Mouse (Mus musculus): ENCODE measurements at regions not wholly inside any gene's neighbourhood (a gene's known extent, or its start where the extent isn't known, plus 50 kb on each side); places are given as distances from the start of the nearest gene placed in this dataset.

DNA sequence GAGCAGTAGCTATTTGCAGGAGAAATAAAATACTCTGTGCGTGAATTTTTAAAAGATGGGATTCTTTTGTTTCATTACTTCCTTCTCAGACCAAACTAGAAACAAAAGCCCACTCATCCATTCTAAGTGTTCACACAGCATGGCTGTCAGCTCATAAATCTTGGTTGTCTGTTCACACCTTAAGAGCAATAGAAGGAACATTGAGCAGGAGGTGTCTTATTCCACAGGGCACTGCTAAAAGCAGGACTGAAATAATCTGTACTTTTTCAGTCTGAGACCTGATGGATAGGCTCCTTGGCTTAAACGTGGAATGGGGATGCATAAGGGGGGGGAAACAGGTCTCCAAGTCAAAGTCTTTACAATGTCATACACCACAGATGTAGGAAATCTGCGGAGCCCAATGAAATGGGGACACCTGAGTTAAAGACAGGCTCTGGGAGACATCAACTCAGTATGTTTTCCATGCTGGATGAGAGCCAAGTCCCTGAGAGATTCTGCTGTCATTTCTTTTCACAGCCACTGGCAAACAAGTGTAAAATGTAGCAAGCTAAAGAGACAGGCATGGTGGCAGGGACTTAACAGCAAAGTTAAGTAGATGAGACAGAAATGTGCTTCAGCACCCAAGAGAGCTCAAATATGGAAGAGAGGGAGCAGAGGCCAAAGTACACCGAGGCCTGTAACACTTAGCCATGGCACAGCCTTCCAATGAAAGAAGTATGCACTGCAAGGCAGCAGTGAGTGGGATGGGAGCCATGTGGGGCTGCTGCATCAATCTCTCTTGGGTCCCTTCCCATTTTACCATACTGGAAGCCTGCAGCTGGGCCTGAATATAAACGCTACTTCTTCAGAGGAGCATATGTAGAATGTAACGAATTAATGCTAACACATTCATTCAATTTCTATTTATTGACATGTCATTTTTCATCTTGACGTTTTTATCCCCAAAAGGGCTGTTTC lies 2492.0 kb upstream of the Gm7489 start:
- no peak for TF ChIP-seq GATA1 (IDR thresholded peaks at IDR 0.05; ENCODE audit: low read length)

GRCm38 (mm10) chr15:51395961-51396360 lies 2488.7 kb upstream of the Gm7489 start:
- TF ChIP-seq GATA1 (IDR thresholded peaks at IDR 0.05; ENCODE audit: low read length), result no peak

GRCm38 (mm10) chr15:51403581-51403980 lies 2481.1 kb upstream of the Gm7489 start:
- no peak for TF ChIP-seq GATA1 (IDR thresholded peaks at IDR 0.05; ENCODE audit: low read length)

- no peak for TF ChIP-seq GATA1 (IDR thresholded peaks at IDR 0.05; ENCODE audit: low read length)
Observed at GRCm38 (mm10) chr15:51409791-51410308, 2474.9 kb upstream of the Gm7489 start.

GRCm38 (mm10) chr15:51411966-51412365 lies 2472.7 kb upstream of the Gm7489 start:
- no peak for TF ChIP-seq GATA1 (IDR thresholded peaks at IDR 0.05; ENCODE audit: low read length)

- TF ChIP-seq GATA1 (IDR thresholded peaks at IDR 0.05; ENCODE audit: low read length), result no peak
Observed at GRCm38 (mm10) chr15:51442606-51443005, 2442.1 kb upstream of the Gm7489 start.

GRCm38 (mm10) chr15:51469895-51470294 lies 2414.8 kb upstream of the Gm7489 start:
- no peak for TF ChIP-seq GATA1 (IDR thresholded peaks at IDR 0.05; ENCODE audit: low read length)

GRCm38 (mm10) chr15:51471143-51471542 lies 2413.6 kb upstream of the Gm7489 start:
- no peak for TF ChIP-seq GATA1 (IDR thresholded peaks at IDR 0.05; ENCODE audit: low read length)

GRCm38 (mm10) chr15:51472049-51472448 lies 2412.7 kb upstream of the Gm7489 start:
- TF ChIP-seq GATA1 (IDR thresholded peaks at IDR 0.05; ENCODE audit: low read length), result no peak

- no peak for TF ChIP-seq GATA1 (IDR thresholded peaks at IDR 0.05; ENCODE audit: low read length)
Observed at GRCm38 (mm10) chr15:51481856-51482255, 2402.8 kb upstream of the Gm7489 start.

- no peak for TF ChIP-seq GATA1 (IDR thresholded peaks at IDR 0.05; ENCODE audit: low read length)
Observed at GRCm38 (mm10) chr15:51484207-51484606, 2400.5 kb upstream of the Gm7489 start.

- TF ChIP-seq GATA1 (IDR thresholded peaks at IDR 0.05; ENCODE audit: low read length), result no peak
Observed at GRCm38 (mm10) chr15:51485554-51485953, 2399.2 kb upstream of the Gm7489 start.

DNA sequence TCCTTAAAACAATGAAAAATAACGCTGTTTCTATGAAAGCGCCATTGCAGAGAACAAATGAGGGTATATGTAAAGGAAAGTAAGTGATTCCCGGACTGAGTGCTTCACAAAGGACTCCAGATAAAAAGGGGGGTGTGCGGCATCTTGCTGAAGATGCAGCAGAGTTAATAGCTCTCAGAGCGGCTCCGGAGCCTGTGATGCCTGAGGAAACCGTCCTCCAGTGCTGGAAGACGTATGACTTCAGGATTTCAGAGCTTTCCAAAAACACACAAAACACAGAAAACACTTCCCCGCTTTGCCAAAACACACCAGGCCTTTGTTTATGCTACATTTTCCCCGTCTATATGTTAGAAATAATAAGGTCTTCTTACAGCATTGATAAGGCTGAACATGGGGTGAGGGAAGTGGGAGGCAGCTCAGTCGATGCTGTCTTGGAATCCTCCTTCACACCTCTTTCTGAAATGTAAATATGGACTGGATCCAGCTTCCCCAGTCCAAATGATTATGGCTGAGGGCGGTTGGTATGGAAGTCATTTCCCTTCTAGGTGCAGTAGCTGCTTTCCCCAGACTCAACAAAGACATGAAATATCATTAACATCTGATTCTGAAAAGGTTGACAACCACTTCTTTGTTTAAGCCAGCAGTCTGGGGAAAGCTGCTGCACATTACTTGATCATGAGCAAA lies 2382.5 kb upstream of the Gm7489 start:
- no peak for TF ChIP-seq GATA1 (IDR thresholded peaks at IDR 0.05; ENCODE audit: low read length)

DNA sequence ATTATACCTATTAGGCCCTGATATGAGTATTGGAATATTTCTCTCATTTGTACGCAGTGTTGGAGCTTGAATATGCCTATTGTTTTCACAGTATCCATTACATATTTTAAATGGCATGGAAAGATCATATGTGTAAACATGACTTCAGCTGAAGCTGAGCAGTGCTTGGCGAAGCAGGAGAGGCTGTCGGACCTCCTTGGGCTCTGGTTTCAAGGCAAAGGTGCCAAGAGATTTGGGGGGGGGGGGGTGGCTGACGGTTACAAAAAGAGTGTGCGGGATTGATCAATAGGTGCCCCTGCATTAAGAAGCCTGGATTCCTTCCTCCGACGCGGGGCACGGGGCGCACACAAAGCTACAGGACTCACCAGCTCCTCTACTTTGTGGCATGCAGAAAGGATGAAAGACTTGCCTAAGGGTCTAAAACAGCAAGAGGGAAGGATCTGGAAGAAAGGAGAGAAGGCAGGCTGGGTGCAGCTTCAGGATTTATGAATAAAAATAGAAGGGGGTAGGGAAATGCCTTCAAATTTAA lies 2381.9 kb upstream of the Gm7489 start:
- TF ChIP-seq GATA1 (IDR thresholded peaks at IDR 0.05; ENCODE audit: low read length), result no peak

GRCm38 (mm10) chr15:51503341-51503740 lies 2381.4 kb upstream of the Gm7489 start:
- TF ChIP-seq GATA1 (IDR thresholded peaks at IDR 0.05; ENCODE audit: low read length), result no peak
